Mouse (Mus musculus): ENCODE data around the gene Ccsap. TPM values are rescaled to one million over a fixed set of nuclear protein-coding genes. Genes with fewer than 3 reads are reported as not detected.

Gene Ccsap
- polyA plus RNA-seq, 2 experiments = 2.4 to 3.5 TPM

DNA sequence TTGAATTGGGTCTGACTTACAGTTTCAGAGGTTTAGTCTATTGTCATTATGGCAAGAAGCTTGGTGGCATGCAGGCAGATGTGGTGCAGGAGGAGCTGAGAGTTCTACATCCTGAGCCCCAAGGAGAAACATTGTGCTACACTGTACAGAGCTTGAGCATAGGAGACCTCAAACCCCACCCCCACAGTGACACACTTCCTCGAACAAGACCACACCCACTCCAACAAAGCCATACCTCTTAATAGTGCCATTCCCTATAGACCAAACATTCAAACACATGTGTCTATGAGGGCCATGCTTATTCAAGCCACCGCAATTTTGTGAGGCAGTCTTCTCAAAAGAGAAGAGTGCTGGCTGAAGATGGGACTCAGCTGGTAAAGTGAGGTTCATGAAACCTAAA, 58.5 kb downstream of the Ccsap start:
- no peaks in the 10 kb centered on the region for H3K9me3 ChIP-seq (ENCODE audit: control insufficient read depth, low read length)
- H3K4me3 ChIP-seq (ENCODE audit: insufficient read depth in 1 of 2, low read depth in 2 of 2, low read length in 2 of 2) = no peak overlapping the region
- H3K4me1 ChIP-seq (replicated peaks; ENCODE audit: control insufficient read depth in 2 of 2, insufficient read depth in 2 of 2, low read length in 1 of 2) = peaks cover 19 to 40% of the 10 kb centered on the region in 2 experiments
- 69% methylated on average over 2 of the region's 2 CpGs for WGBS (ENCODE audit: insufficient replicate concordance)
- no peak overlapping the region for H3K27ac ChIP-seq
- H3K27me3 ChIP-seq (ENCODE audit: control insufficient read depth, insufficient read depth, low read length) = no peaks in the 10 kb centered on the region
- H3K4me2 ChIP-seq (ENCODE audit: low read depth) = no peak overlapping the region
- no peak for TF ChIP-seq CTCF (IDR thresholded peaks at IDR 0.05; ENCODE audit: low read depth)
- no peak for TF ChIP-seq EP300 (IDR thresholded peaks at IDR 0.05; ENCODE audit: low read depth)
- no peaks in the 10 kb centered on the region for H3K36me3 ChIP-seq (replicated peaks; ENCODE audit: control insufficient read depth, insufficient read depth, low read depth)
- H3K9ac ChIP-seq (replicated peaks) = no peak overlapping the region
- no peak for ATAC-seq (ENCODE audit: insufficient read depth)
- no peak for DNase-seq (ENCODE audit: low read depth in 3 of 3, low spot score in 3 of 3)

DNA sequence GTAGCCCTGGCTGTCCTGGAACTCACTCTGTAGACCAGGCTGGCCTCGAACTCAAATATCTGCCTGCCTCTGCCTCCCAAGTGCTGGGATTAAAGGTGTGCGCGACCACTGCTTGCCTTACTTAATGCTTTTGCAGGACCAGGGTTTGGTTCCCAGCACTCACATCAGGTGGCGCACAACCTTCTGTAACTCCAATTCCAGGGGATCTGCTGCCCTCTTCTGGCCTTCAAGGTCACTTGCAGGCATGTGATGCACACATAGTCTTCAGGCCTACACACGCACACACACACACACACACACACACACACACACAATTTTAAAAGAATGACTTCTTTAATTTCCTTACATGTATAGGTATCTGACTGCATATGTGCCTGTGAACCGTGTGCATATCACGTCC, 59.1 kb downstream of the Ccsap start:
- Histone ChIP-seq H3K4me3 (ENCODE audit: insufficient read depth in 1 of 2, low read depth in 2 of 2, low read length in 2 of 2) (no peak overlapping the region), H3K27ac (no peak overlapping the region), H3K9me3 (ENCODE audit: control insufficient read depth, low read length) (no peaks in the 10 kb centered on the region), H3K36me3 (replicated peaks; ENCODE audit: control insufficient read depth, insufficient read depth, low read depth) (no peaks in the 10 kb centered on the region), H3K9ac (replicated peaks) (no peak overlapping the region), H3K27me3 (ENCODE audit: control insufficient read depth, insufficient read depth, low read length) (no peaks in the 10 kb centered on the region), H3K4me2 (ENCODE audit: low read depth) (no peak overlapping the region), H3K4me1 (replicated peaks; ENCODE audit: control insufficient read depth in 2 of 2, insufficient read depth in 2 of 2, low read length in 1 of 2) (peaks cover 22 to 43% of the 10 kb centered on the region in 2 experiments)
- DNase-seq (ENCODE audit: low read depth in 3 of 3, low spot score in 3 of 3) = no peak
- 86% methylated on average over 7 of the region's 7 CpGs for WGBS (ENCODE audit: insufficient replicate concordance)
- TF ChIP-seq EP300 (IDR thresholded peaks at IDR 0.05; ENCODE audit: low read depth) (no peak), CTCF (IDR thresholded peaks at IDR 0.05; ENCODE audit: low read depth) (peak; percentile 45)
- no peak for ATAC-seq (ENCODE audit: insufficient read depth)

DNA sequence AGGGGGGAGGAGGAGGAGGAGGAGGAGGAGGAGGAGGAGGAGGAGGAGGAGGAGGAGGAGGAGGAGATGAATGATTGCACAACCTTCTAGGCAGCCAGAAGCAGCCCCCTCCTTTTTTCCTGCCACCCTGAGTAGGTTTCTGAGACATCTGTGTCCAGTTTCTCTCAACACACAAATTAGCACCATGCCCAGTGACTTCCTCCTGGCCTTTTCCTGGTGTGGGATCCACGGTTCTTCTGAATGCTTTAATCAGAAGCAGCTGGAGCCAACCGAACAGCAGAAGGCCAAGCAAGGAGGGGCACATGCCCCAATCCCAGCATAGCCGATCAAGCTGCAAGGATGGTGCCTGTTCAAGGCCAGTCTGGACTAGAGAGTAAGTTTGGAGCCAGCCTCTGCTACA, 60.1 kb downstream of the Ccsap start:
- WGBS (ENCODE audit: insufficient replicate concordance) = 33% methylated on average over 3 of the region's 3 CpGs
- no peak overlapping the region for H3K27ac ChIP-seq
- ATAC-seq (ENCODE audit: insufficient read depth) (no peak), DNase-seq (ENCODE audit: low read depth in 3 of 3, low spot score in 3 of 3) (no peak)
- H3K9me3 ChIP-seq (ENCODE audit: control insufficient read depth, low read length) = no peaks in the 10 kb centered on the region
- no peak overlapping the region for H3K4me3 ChIP-seq (ENCODE audit: insufficient read depth in 1 of 2, low read depth in 2 of 2, low read length in 2 of 2)
- no peaks in the 10 kb centered on the region for H3K36me3 ChIP-seq (replicated peaks; ENCODE audit: control insufficient read depth, insufficient read depth, low read depth)
- TF ChIP-seq CTCF (IDR thresholded peaks at IDR 0.05; ENCODE audit: low read depth) (no peak), EP300 (IDR thresholded peaks at IDR 0.05; ENCODE audit: low read depth) (no peak)
- no peaks in the 10 kb centered on the region for H3K27me3 ChIP-seq (ENCODE audit: control insufficient read depth, insufficient read depth, low read length)
- no peak overlapping the region for H3K4me2 ChIP-seq (ENCODE audit: low read depth)
- H3K4me1 ChIP-seq (replicated peaks; ENCODE audit: control insufficient read depth in 2 of 2, insufficient read depth in 2 of 2, low read length in 1 of 2) = peaks cover 22 to 38% of the 10 kb centered on the region in 2 experiments
- no peak overlapping the region for H3K9ac ChIP-seq (replicated peaks)

DNA sequence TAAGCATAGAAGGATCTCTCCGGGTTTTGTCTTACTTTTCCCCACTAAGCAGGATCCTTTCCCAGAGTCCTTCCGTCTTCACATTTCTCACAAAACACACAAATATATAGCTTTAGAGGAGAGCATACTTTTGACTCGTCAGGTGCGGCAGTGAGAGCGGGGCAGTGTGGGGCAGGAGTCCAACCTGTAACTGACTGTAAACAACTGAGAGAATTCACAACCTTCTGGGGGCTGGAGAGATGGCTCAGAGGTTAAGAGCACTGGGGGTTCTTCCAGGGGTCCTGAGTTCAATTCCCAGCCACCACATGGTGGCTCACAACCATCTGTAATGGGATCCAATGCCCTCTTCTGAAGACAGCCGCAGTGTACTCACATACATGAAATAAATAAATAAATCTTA, 60.6 kb downstream of the Ccsap start:
- Histone ChIP-seq H3K9ac (replicated peaks) (no peak overlapping the region), H3K27ac (no peak overlapping the region), H3K27me3 (ENCODE audit: control insufficient read depth, insufficient read depth, low read length) (no peaks in the 10 kb centered on the region), H3K4me2 (ENCODE audit: low read depth) (no peak overlapping the region), H3K4me3 (ENCODE audit: insufficient read depth in 1 of 2, low read depth in 2 of 2, low read length in 2 of 2) (no peak overlapping the region), H3K4me1 (replicated peaks; ENCODE audit: control insufficient read depth in 2 of 2, insufficient read depth in 2 of 2, low read length in 1 of 2) (peaks cover 22 to 38% of the 10 kb centered on the region in 2 experiments), H3K9me3 (ENCODE audit: control insufficient read depth, low read length) (no peaks in the 10 kb centered on the region), H3K36me3 (replicated peaks; ENCODE audit: control insufficient read depth, insufficient read depth, low read depth) (no peaks in the 10 kb centered on the region)
- TF ChIP-seq EP300 (IDR thresholded peaks at IDR 0.05; ENCODE audit: low read depth) (no peak), CTCF (IDR thresholded peaks at IDR 0.05; ENCODE audit: low read depth) (no peak)
- DNase-seq (ENCODE audit: low read depth in 3 of 3, low spot score in 3 of 3) = no peak
- ATAC-seq (ENCODE audit: insufficient read depth) = no peak
- WGBS (ENCODE audit: insufficient replicate concordance) = 73% methylated on average over 6 of the region's 6 CpGs

DNA sequence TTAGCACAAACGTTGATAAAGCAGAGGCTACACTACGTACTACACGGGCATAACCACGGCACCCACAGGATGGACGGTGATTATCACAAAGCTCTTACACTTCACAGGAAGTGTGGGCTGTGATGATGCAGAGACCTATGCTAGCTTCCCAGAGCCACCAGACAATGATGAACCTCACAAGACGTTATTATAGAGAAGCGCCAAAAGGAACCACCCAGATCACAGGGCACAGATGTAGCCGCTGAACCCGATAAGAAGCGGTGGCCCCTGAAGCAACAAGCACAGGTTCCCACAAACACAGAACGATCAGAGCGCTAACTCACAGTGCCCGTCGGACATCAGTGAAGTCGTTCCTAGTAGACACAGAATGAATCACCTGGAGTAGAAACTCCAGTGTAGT, 62.1 kb downstream of the Ccsap start:
- H3K4me3 ChIP-seq (ENCODE audit: insufficient read depth in 1 of 2, low read depth in 2 of 2, low read length in 2 of 2) = peak overlapping the region in 1 of 2 experiments; percentile 22; a peak in 1 of 4 replicates
- peak overlapping the region; percentile 59 for H3K4me2 ChIP-seq (ENCODE audit: low read depth)
- ATAC-seq (ENCODE audit: insufficient read depth) = peak; percentile 90
- H3K4me1 ChIP-seq (replicated peaks; ENCODE audit: control insufficient read depth in 2 of 2, insufficient read depth in 2 of 2, low read length in 1 of 2) = peaks cover 22 to 40% of the 10 kb centered on the region in 2 experiments
- WGBS (ENCODE audit: insufficient replicate concordance) = 12% methylated on average over 15 of the region's 15 CpGs
- peak overlapping the region; percentile 69 for H3K27ac ChIP-seq
- no peaks in the 10 kb centered on the region for H3K27me3 ChIP-seq (ENCODE audit: control insufficient read depth, insufficient read depth, low read length)
- DNase-seq (ENCODE audit: low read depth in 3 of 3, low spot score in 3 of 3) = peak; percentile 59 to 67 (median 63)
- no peaks in the 10 kb centered on the region for H3K36me3 ChIP-seq (replicated peaks; ENCODE audit: control insufficient read depth, insufficient read depth, low read depth)
- H3K9me3 ChIP-seq (ENCODE audit: control insufficient read depth, low read length) = no peaks in the 10 kb centered on the region
- peak overlapping the region; percentile 40 for H3K9ac ChIP-seq (replicated peaks)
- TF ChIP-seq EP300 (IDR thresholded peaks at IDR 0.05; ENCODE audit: low read depth) (peak; percentile 82), CTCF (IDR thresholded peaks at IDR 0.05; ENCODE audit: low read depth) (no peak)
